Mouse (Mus musculus) G1E (cell line): ENCODE data around the gene Pla1a. TPM values are rescaled to one million over a fixed set of nuclear protein-coding genes. Genes with fewer than 3 reads are reported as not detected.

Source experiments
- ATAC-seq: 2 replicates; pipeline ENCODE4 v1.8.0; 2016; ENCODE audit warnings: mild to moderate bottlenecking; ENCODE audit not compliant: insufficient number of reproducible peaks, poor library complexity, low FRiP score, severe bottlenecking; ENCODE audit errors: extremely low read depth
- DNase-seq: peaks from one replicate; pipeline ENCODE4 v3.0.0; 2012; ENCODE audit warnings: low spot score
- H3K27me3 ChIP-seq: 2 replicates; pipeline ENCODE4 v1.6.1; 2012; ENCODE audit warnings: mild to moderate bottlenecking, low read length, inconsistent platforms; ENCODE audit not compliant: insufficient read depth
- H3K36me3 ChIP-seq: replicated peaks from 2 replicates; pipeline ENCODE3; 2012; ENCODE audit warnings: mild to moderate bottlenecking, inconsistent platforms
- H3K4me1 ChIP-seq: 2 replicates; pipeline ENCODE4 v1.6.1; 2012; ENCODE audit warnings: low read depth, low read length, inconsistent platforms, mixed read lengths; ENCODE audit not compliant: insufficient read depth
- H3K4me3 ChIP-seq: 2 replicates; pipeline ENCODE4 v1.5.1; 2012; ENCODE audit warnings: low read depth, mild to moderate bottlenecking, inconsistent platforms, low read length, moderate library complexity, mixed read lengths
- H3K9me3 ChIP-seq: replicated peaks from 2 replicates; pipeline ENCODE4 v1.6.1; 2012; ENCODE audit warnings: inconsistent platforms
- CTCF ChIP-seq: IDR thresholded peaks from 2 replicates; pipeline ENCODE4 v1.5.1; 2012; ENCODE audit warnings: low read depth, low read length, inconsistent platforms, mixed read lengths
- GATA1 ChIP-seq: IDR thresholded peaks from 2 replicates; pipeline ENCODE4 v1.6.1; 2012; ENCODE audit warnings: borderline replicate concordance, low read length, inconsistent platforms, mixed read lengths
- GATA2 ChIP-seq: IDR thresholded peaks from 2 replicates; pipeline ENCODE4 v1.6.1; 2012; ENCODE audit warnings: low read depth, low read length, inconsistent platforms, borderline replicate concordance
- POLR2AphosphoS5 ChIP-seq: IDR thresholded peaks from 2 replicates; pipeline ENCODE4 v1.6.1; 2012; ENCODE audit warnings: low read depth, low read length, inconsistent platforms; ENCODE audit not compliant: insufficient replicate concordance
- TAL1 ChIP-seq: conservative IDR thresholded peaks from 2 replicates; pipeline ENCODE4 v1.6.1; 2012; ENCODE audit warnings: low read depth, low read length, inconsistent platforms, mixed read lengths
- polyA plus RNA-seq: library from polyadenylated mRNA; stranded (reverse); fragments of >175 nt; gene quantifications from 2 replicates; pipeline ENCODE4 v1.2.3, GENCODE M21; 2012
- total RNA-seq, 2 experiments: library from RNA; stranded (forward) in 1 of 2; stranded (reverse) in 1 of 2; fragments of 200-1000 nt in 1 of 2; fragments of >200 nt in 1 of 2; fragmentation: Nextera tagmentation in 1 of 2; gene quantifications; 2 replicates each; pipeline ENCODE4 v1.2.3; 2014 to 2017

The Pla1a gene
- total and polyA plus RNA-seq, 3 experiments, result 0.16 to 1.7 TPM; not detected in 1

DNA sequence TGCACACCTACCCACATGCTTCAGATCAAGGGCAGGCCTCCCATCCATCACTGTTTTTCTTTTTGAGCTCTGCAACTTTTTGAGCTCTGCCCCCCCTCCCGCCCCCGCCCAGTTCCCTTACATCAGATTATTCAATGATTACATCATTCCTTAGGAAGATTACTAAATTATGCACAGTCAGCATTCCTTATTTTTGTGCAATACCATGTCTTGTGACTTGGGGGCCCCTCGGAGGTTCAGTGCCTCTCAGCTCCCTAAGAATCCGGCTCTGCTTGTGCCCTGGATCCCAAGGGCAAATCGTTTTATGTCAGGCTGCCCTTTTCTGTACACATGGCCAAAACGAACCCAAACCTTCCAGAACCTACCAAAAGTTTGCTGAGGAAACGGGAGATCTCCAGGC is 18.0 kb downstream of the Pla1a start:
- Histone ChIP-seq H3K36me3 (no peaks in the 10 kb centered on the region), H3K4me1 (peaks cover 14% of the 10 kb centered on the region; the same call in 1 of the 2 replicates), H3K27me3 (no peaks in the 10 kb centered on the region), H3K4me3 (no peak overlapping the region), H3K9me3 (no peaks in the 10 kb centered on the region)
- ATAC-seq (no peak), DNase-seq (no peak)
- TF ChIP-seq GATA1 (no peak), TAL1 (no peak), CTCF (no peak), GATA2 (no peak), POLR2AphosphoS5 (no peak)

DNA sequence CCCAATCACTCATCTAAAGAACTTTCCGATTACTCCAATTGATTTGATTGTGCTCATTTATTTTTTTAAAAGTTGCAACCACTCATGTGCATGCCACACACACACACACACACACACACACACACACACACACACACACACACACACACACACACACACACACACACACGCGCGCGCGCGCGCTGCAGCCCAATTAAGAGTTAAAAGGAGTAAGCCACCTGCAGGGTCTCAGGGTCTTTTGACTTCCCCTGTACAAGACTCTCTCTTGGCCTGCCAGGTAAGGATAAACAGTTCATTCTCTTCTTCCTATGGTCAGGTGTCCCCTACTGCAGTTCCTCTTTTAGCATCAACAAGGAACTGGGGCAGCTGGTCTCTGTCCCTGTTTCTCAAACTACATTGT is 24.5 kb downstream of the Pla1a start:
- Histone ChIP-seq H3K9me3 (no peaks in the 10 kb centered on the region), H3K36me3 (no peaks in the 10 kb centered on the region), H3K4me1 (peaks cover 43% of the 10 kb centered on the region), H3K27me3 (no peaks in the 10 kb centered on the region), H3K4me3 (no peak overlapping the region)
- TF ChIP-seq GATA1 (no peak), POLR2AphosphoS5 (no peak), TAL1 (no peak)
- DNase-seq, result no peak
- no peak for ATAC-seq

DNA sequence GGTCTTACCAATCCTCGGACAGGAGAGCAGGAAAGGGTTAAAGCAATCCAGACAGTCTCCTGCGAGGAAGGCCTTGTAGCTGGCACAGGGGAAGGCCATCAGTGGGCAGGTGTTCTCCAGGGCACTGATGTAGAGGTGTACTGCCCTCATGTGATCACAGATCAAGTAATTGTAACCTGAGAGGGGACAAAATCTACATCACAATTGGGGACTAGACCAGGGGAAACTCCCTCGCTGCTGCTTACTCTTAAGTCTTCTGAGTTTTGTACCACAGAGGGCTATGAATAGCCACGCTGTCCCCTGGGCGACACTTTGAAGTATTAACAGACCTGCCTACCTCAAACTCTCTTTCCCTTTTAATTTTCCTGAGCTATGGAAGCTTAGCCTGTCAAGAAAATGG is 25.4 kb downstream of the Pla1a start:
- ATAC-seq (no peak), DNase-seq (no peak)
- Histone ChIP-seq H3K4me3 (no peak overlapping the region), H3K4me1 (peaks cover 43% of the 10 kb centered on the region), H3K9me3 (no peaks in the 10 kb centered on the region), H3K36me3 (no peaks in the 10 kb centered on the region), H3K27me3 (no peaks in the 10 kb centered on the region)
- TF ChIP-seq GATA1 (no peak), TAL1 (no peak), POLR2AphosphoS5 (no peak), GATA2 (no peak), CTCF (no peak)

DNA sequence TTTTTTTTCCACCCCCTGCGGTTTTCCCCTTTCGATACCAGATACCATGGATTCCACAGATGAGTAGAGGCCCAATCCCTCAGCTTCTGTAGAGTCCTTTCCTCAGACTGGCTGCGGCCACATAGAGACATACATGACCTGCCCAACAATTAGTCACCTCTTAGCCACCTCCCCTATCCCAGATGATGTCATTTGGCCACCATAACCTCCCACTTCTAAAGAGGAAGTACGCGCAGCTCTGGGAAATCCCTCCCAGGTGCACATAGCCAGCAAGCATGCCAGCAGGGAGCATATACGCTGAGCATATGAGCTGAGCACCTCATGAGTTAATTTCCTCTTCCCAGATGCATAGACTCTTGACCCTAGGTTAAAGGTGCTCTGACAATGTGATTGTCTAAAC is 26.2 kb downstream of the Pla1a start:
- peak; percentile 36 for DNase-seq
- no peaks in the 10 kb centered on the region for H3K36me3 ChIP-seq
- ATAC-seq, result peak; percentile 22; the same call in 1 of the 2 replicates
- H3K4me1 ChIP-seq, result peaks cover 38% of the 10 kb centered on the region
- H3K4me3 ChIP-seq, result no peak overlapping the region
- TF ChIP-seq CTCF (no peak), GATA2 (no peak)
- H3K27me3 ChIP-seq, result no peaks in the 10 kb centered on the region
- H3K9me3 ChIP-seq, result no peaks in the 10 kb centered on the region

DNA sequence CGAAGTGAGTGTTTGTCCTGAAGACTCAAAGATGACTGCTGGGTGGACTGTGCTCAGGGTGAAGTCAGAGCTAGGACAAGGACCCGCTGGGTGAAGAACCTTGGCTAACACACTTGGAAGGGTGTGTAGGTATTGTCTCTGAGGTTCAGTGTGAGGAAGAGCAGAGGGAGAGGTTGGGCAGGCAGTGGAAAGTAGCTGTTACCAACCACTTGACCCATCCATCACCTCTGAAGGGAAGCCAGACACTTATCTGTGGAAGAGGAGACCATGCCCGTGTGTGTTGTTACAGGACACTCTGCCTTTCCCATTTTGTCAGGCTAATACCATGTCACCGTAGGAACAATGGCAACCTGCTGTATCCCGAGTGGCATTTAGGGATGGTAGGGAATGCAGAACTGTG is 26.7 kb downstream of the Pla1a start:
- no peak overlapping the region for H3K4me3 ChIP-seq
- DNase-seq (no peak), ATAC-seq (no peak)
- no peaks in the 10 kb centered on the region for H3K27me3 ChIP-seq
- H3K4me1 ChIP-seq, result peaks cover 42% of the 10 kb centered on the region
- H3K36me3 ChIP-seq, result no peaks in the 10 kb centered on the region
- TF ChIP-seq TAL1 (no peak), GATA2 (no peak), POLR2AphosphoS5 (no peak), GATA1 (no peak), CTCF (no peak)
- H3K9me3 ChIP-seq, result no peaks in the 10 kb centered on the region

DNA sequence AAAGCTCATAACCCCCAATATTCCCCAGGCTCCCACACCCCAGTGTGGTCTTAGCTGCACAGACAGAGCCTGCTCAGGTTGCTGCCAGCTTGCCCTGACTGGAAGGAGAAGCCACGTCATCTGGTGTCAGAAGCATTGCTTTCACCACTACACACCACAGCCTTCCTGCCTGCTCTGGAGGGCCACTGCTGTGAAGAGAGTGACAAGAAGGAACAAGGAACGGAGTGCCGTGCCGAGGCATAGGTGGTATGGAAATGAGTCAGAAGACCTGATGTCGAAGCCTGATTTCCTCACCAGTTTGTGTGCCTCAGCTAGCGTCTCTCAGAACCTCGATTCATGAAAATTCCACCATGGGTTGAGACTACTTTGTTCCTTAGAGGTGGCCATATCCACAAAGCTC is 29.3 kb downstream of the Pla1a start:
- no peak for DNase-seq
- H3K36me3 ChIP-seq, result no peaks in the 10 kb centered on the region
- no peak for ATAC-seq
- no peaks in the 10 kb centered on the region for H3K27me3 ChIP-seq
- no peak overlapping the region for H3K4me3 ChIP-seq
- no peaks in the 10 kb centered on the region for H3K9me3 ChIP-seq
- H3K4me1 ChIP-seq, result peaks cover 64% of the 10 kb centered on the region
- TF ChIP-seq GATA1 (no peak), GATA2 (no peak), POLR2AphosphoS5 (no peak), CTCF (no peak), TAL1 (no peak)

DNA sequence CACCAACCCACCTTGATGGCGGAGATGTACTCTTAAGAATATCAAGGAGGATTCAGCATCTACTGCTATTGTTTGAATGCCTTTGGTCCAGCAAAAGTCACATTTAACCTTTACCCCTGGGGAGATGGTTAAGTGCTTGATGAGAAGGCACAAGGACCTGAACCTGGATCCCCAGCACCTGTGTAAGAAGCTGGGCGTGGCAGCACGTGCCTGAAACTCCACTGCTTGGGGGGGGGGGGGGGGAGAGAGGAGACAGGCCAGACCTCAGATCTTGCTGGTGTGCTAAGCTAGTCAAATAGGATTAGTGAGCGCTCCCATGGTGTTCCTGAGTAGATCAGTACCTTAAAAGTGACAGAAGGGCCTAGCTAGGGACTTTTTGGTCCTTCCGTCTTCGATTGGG is 31.5 kb downstream of the Pla1a start:
- H3K9me3 ChIP-seq, result no peaks in the 10 kb centered on the region
- ATAC-seq (no peak), DNase-seq (no peak)
- H3K27me3 ChIP-seq, result no peaks in the 10 kb centered on the region
- no peaks in the 10 kb centered on the region for H3K36me3 ChIP-seq
- H3K4me3 ChIP-seq, result no peak overlapping the region
- peaks cover 57% of the 10 kb centered on the region for H3K4me1 ChIP-seq
- TF ChIP-seq TAL1 (no peak), GATA1 (no peak), CTCF (no peak), GATA2 (no peak), POLR2AphosphoS5 (no peak)
